Mouse (Mus musculus) CH12.LX (cell line): ENCODE results near the gene Isca2. TPM values are rescaled to one million over a fixed set of nuclear protein-coding genes. Genes with fewer than 3 reads are reported as not detected.

Experiments used
- DNase-seq: peaks from one replicate; pipeline ENCODE4 v3.0.0-alpha.2; 2013; ENCODE audit errors: extremely low read depth
- H3K27ac ChIP-seq: 2 replicates; pipeline ENCODE4 v1.5.1; 2012; ENCODE audit warnings: low read depth, mild to moderate bottlenecking, control low read depth, moderate library complexity; ENCODE audit not compliant: insufficient read depth
- H3K27me3 ChIP-seq: replicated peaks from 2 replicates; pipeline ENCODE3; 2012; ENCODE audit warnings: inconsistent platforms
- H3K36me3 ChIP-seq, 2 experiments: replicated peaks in 1 of 2; 2 replicates each; pipeline versions ENCODE3 to v1.6.1; 2012; ENCODE audit warnings: inconsistent platforms in 1 of 2, low read length in 1 of 2, mild to moderate bottlenecking in 1 of 2, mixed read lengths in 1 of 2, moderate library complexity in 1 of 2; ENCODE audit not compliant: control insufficient read depth in 1 of 2, insufficient read depth in 1 of 2
- H3K4me1 ChIP-seq, 2 experiments: 2 replicates each; pipeline ENCODE4 v1.6.1; 2012; ENCODE audit warnings: inconsistent platforms in 1 of 2, moderate library complexity in 1 of 2; ENCODE audit not compliant: insufficient read depth in 2 of 2, control insufficient read depth in 1 of 2
- H3K4me2 ChIP-seq: 2 replicates; pipeline ENCODE4 v1.6.1; 2012; ENCODE audit warnings: low read depth, mild to moderate bottlenecking, control low read depth; ENCODE audit not compliant: poor library complexity, insufficient read depth, severe bottlenecking
- H3K4me3 ChIP-seq, 3 experiments: fragments of 150-350 bp in 1 of 3; sonication (generic) in 1 of 3; replicated peaks in 1 of 3; 2 replicates each; pipeline versions ENCODE3 to v1.5.1; 2011 to 2012; ENCODE audit warnings: low read depth in 2 of 3, low read length in 2 of 3, mild to moderate bottlenecking in 2 of 3, moderate library complexity in 2 of 3, control low read depth in 1 of 3, improper control_type of control experiment in 1 of 3, inconsistent platforms in 1 of 3, mixed read lengths in 1 of 3; ENCODE audit not compliant: poor library complexity in 1 of 3
- H3K79me2 ChIP-seq: replicated peaks from 2 replicates; pipeline ENCODE4 v1.6.1; 2012; ENCODE audit warnings: mild to moderate bottlenecking, moderate library complexity; ENCODE audit not compliant: control insufficient read depth, poor library complexity, insufficient read depth, severe bottlenecking; ENCODE audit errors: extremely low read depth
- H3K9ac ChIP-seq: 2 replicates; pipeline ENCODE4 v1.6.1; 2012; ENCODE audit warnings: low read depth, mild to moderate bottlenecking, control low read depth, moderate library complexity; ENCODE audit not compliant: insufficient read depth
- H3K9me3 ChIP-seq: replicated peaks from 2 replicates; pipeline ENCODE3; 2012; ENCODE audit warnings: low read length, inconsistent platforms, mixed read lengths
- BHLHE40 ChIP-seq: IDR thresholded peaks from 2 replicates; pipeline ENCODE4 v1.6.1; 2011; ENCODE audit warnings: mild to moderate bottlenecking, low read depth, low read length, improper control_type of control experiment
- CHD1 ChIP-seq: IDR thresholded peaks from 2 replicates; pipeline ENCODE4 v1.6.1; 2012; ENCODE audit warnings: low read depth, low read length, improper control_type of control experiment, inconsistent platforms
- CHD2 ChIP-seq: IDR thresholded peaks from 2 replicates; pipeline ENCODE4 v1.6.1; 2011; ENCODE audit warnings: low read length, improper control_type of control experiment
- CTCF ChIP-seq, 2 experiments: IDR thresholded peaks in 1 of 2; conservative IDR thresholded peaks in 1 of 2; 2 replicates each; pipeline ENCODE4 v1.5.1; 2011 to 2012; ENCODE audit warnings: low read depth in 2 of 2, low read length in 2 of 2, improper control_type of control experiment in 1 of 2, inconsistent platforms in 1 of 2, mild to moderate bottlenecking in 1 of 2, moderate library complexity in 1 of 2
- E2F4 ChIP-seq: IDR thresholded peaks from 2 replicates; pipeline ENCODE4 v1.6.1; 2011; ENCODE audit warnings: low read depth, low read length, improper control_type of control experiment; ENCODE audit not compliant: insufficient replicate concordance
- ELF1 ChIP-seq: IDR thresholded peaks from 2 replicates; pipeline ENCODE4 v1.6.1; 2014; ENCODE audit warnings: low read depth, mild to moderate bottlenecking, inconsistent platforms, low read length, improper control_type of control experiment
- EP300 ChIP-seq: IDR thresholded peaks from 2 replicates; pipeline ENCODE4 v1.6.1; 2011; ENCODE audit warnings: low read length, improper control_type of control experiment
- ETS1 ChIP-seq: conservative IDR thresholded peaks from 2 replicates; pipeline ENCODE4 v1.6.1; 2012; ENCODE audit warnings: low read depth, mild to moderate bottlenecking, inconsistent platforms, low read length, improper control_type of control experiment, moderate library complexity
- GABPA ChIP-seq: IDR thresholded peaks from 2 replicates; pipeline ENCODE4 v1.6.1; 2012; ENCODE audit warnings: low read depth, low read length, improper control_type of control experiment, inconsistent platforms; ENCODE audit not compliant: insufficient replicate concordance
- HCFC1 ChIP-seq: IDR thresholded peaks from 2 replicates; pipeline ENCODE4 v1.6.1; 2012; ENCODE audit warnings: low read depth, mild to moderate bottlenecking, inconsistent platforms, low read length, improper control_type of control experiment
- IRF4 ChIP-seq: IDR thresholded peaks from 2 replicates; pipeline ENCODE4 v1.6.1; 2014; ENCODE audit warnings: low read depth, mild to moderate bottlenecking, inconsistent platforms, low read length, improper control_type of control experiment
- JUN ChIP-seq: IDR thresholded peaks from 2 replicates; pipeline ENCODE4 v1.6.1; 2011; ENCODE audit warnings: low read depth, mild to moderate bottlenecking, low read length, improper control_type of control experiment, moderate library complexity; ENCODE audit not compliant: insufficient read depth
- JUND ChIP-seq: conservative IDR thresholded peaks from 2 replicates; pipeline ENCODE4 v1.6.1; 2011; ENCODE audit warnings: low read depth, low read length, improper control_type of control experiment
- KAT2A ChIP-seq: IDR thresholded peaks from 2 replicates; pipeline ENCODE4 v1.6.1; 2012; ENCODE audit warnings: low read length, improper control_type of control experiment, inconsistent platforms; ENCODE audit not compliant: insufficient replicate concordance
- MAFK ChIP-seq: IDR thresholded peaks from 2 replicates; pipeline ENCODE4 v1.6.1; 2011; ENCODE audit warnings: low read length, improper control_type of control experiment; ENCODE audit not compliant: insufficient replicate concordance
- MAX ChIP-seq: IDR thresholded peaks from 2 replicates; pipeline ENCODE4 v1.6.1; 2011; ENCODE audit warnings: low read length, improper control_type of control experiment
- MAZ ChIP-seq: IDR thresholded peaks from 2 replicates; pipeline ENCODE4 v1.6.1; 2012; ENCODE audit warnings: low read depth, mild to moderate bottlenecking, inconsistent platforms, low read length, improper control_type of control experiment, moderate library complexity
- MEF2A ChIP-seq: IDR thresholded peaks from 2 replicates; pipeline ENCODE4 v1.6.1; 2014; ENCODE audit warnings: low read depth, mild to moderate bottlenecking, inconsistent platforms, low read length, improper control_type of control experiment, borderline replicate concordance
- MXI1 ChIP-seq: IDR thresholded peaks from 2 replicates; pipeline ENCODE4 v1.6.1; 2011; ENCODE audit warnings: mild to moderate bottlenecking, low read depth, low read length, improper control_type of control experiment
- MYC ChIP-seq: IDR thresholded peaks from 2 replicates; pipeline ENCODE4 v1.6.1; 2011; ENCODE audit warnings: low read depth, mild to moderate bottlenecking, improper control_type of control experiment, low read length
- NELFE ChIP-seq: IDR thresholded peaks from 2 replicates; pipeline ENCODE4 v1.6.1; 2011; ENCODE audit warnings: low read depth, low read length, improper control_type of control experiment
- NRF1 ChIP-seq: IDR thresholded peaks from 2 replicates; pipeline ENCODE4 v1.6.1; 2014; ENCODE audit warnings: low read depth, mild to moderate bottlenecking, inconsistent platforms, low read length, improper control_type of control experiment, moderate library complexity
- PAX5 ChIP-seq: IDR thresholded peaks from 2 replicates; pipeline ENCODE4 v1.6.1; 2012; ENCODE audit warnings: low read length, inconsistent platforms, mixed read lengths
- POLR2A ChIP-seq: IDR thresholded peaks from 2 replicates; pipeline ENCODE4 v1.6.1; 2011; ENCODE audit warnings: low read depth, mild to moderate bottlenecking, improper control_type of control experiment, low read length
- POLR2AphosphoS2 ChIP-seq: IDR thresholded peaks from 2 replicates; pipeline ENCODE4 v1.6.1; 2011; ENCODE audit warnings: low read depth, low read length, improper control_type of control experiment
- RAD21 ChIP-seq: IDR thresholded peaks from 2 replicates; pipeline ENCODE4 v1.6.1; 2011; ENCODE audit warnings: low read depth, mild to moderate bottlenecking, low read length, improper control_type of control experiment, moderate library complexity
- RCOR1 ChIP-seq: conservative IDR thresholded peaks from 2 replicates; pipeline ENCODE4 v1.6.1; 2012; ENCODE audit warnings: low read depth, mild to moderate bottlenecking, inconsistent platforms, low read length, improper control_type of control experiment
- SIN3A ChIP-seq: IDR thresholded peaks from 2 replicates; pipeline ENCODE4 v1.6.1; 2012; ENCODE audit warnings: low read length, improper control_type of control experiment, inconsistent platforms
- SMC3 ChIP-seq: IDR thresholded peaks from 2 replicates; pipeline ENCODE4 v1.6.1; 2011; ENCODE audit warnings: low read depth, low read length, improper control_type of control experiment
- TBP ChIP-seq: conservative IDR thresholded peaks from 2 replicates; pipeline ENCODE4 v1.6.1; 2011; ENCODE audit warnings: low read depth, low read length, improper control_type of control experiment
- TCF12 ChIP-seq: IDR thresholded peaks from 2 replicates; pipeline ENCODE4 v1.6.1; 2014; ENCODE audit warnings: low read depth, mild to moderate bottlenecking, inconsistent platforms, low read length, improper control_type of control experiment
- UBTF ChIP-seq: IDR thresholded peaks from 2 replicates; pipeline ENCODE4 v1.6.1; 2012; ENCODE audit warnings: low read depth, mild to moderate bottlenecking, inconsistent platforms, low read length, improper control_type of control experiment, moderate library complexity
- USF1 ChIP-seq: IDR thresholded peaks from 2 replicates; pipeline ENCODE4 v1.6.1; 2014; ENCODE audit warnings: low read depth, mild to moderate bottlenecking, inconsistent platforms, low read length, improper control_type of control experiment
- USF2 ChIP-seq: conservative IDR thresholded peaks from 2 replicates; pipeline ENCODE4 v1.6.1; 2011; ENCODE audit warnings: low read depth, low read length, improper control_type of control experiment
- ZC3H11A ChIP-seq: IDR thresholded peaks from 2 replicates; pipeline ENCODE4 v1.6.1; 2012; ENCODE audit warnings: low read depth, mild to moderate bottlenecking, inconsistent platforms, low read length, improper control_type of control experiment
- ZKSCAN1 ChIP-seq: IDR thresholded peaks from 2 replicates; pipeline ENCODE4 v1.6.1; 2012; ENCODE audit warnings: low read depth, inconsistent platforms, low read length, improper control_type of control experiment, borderline replicate concordance
- ZMIZ1 ChIP-seq: IDR thresholded peaks from 2 replicates; pipeline ENCODE4 v1.6.1; 2012; ENCODE audit warnings: low read depth, mild to moderate bottlenecking, inconsistent platforms, low read length, improper control_type of control experiment
- ZNF384 ChIP-seq: IDR thresholded peaks from 2 replicates; pipeline ENCODE4 v1.6.1; 2012; ENCODE audit warnings: low read depth, low read length, improper control_type of control experiment, inconsistent platforms
- dilution Hi-C: fragments of 300-500 bp; cut with MboI; formaldehyde crosslinking; loops from 2 replicates; pipeline ENCODE4 v1.14.3; 2020; ENCODE audit warnings: low sequenced_read_pairs; ENCODE audit not compliant: extremely low pct_unique_long_range_greater_than_20kb, extremely low pct_ligation_motif_present
- in situ Hi-C: fragments of 300-500 bp; cut with MboI; formaldehyde crosslinking; loops from 3 replicates; pipeline ENCODE4 v1.14.3; 2019; ENCODE audit warnings: low sequenced_read_pairs, low pct_ligation_motif_present, low pct_unique_long_range_greater_than_20kb, mixed read lengths
- polyA plus RNA-seq: library from polyadenylated mRNA; unstranded; fragments of >175 nt; gene quantifications from 2 replicates; pipeline ENCODE4 v1.2.1, GENCODE M21; 2012; ENCODE audit warnings: low read depth; ENCODE audit not compliant: insufficient read length
- total RNA-seq, 2 experiments: library from RNA; depleted of rRNA; stranded (reverse); fragments of 300-350 nt in 1 of 2; fragments of >200 nt in 1 of 2; gene quantifications; 2 replicates each; pipeline ENCODE4 v1.2.3; 2012 to 2014

Isca2 gene
- total and polyA plus RNA-seq, 3 experiments, result 55.1 to 90.4 (median 59.1) TPM

DNA sequence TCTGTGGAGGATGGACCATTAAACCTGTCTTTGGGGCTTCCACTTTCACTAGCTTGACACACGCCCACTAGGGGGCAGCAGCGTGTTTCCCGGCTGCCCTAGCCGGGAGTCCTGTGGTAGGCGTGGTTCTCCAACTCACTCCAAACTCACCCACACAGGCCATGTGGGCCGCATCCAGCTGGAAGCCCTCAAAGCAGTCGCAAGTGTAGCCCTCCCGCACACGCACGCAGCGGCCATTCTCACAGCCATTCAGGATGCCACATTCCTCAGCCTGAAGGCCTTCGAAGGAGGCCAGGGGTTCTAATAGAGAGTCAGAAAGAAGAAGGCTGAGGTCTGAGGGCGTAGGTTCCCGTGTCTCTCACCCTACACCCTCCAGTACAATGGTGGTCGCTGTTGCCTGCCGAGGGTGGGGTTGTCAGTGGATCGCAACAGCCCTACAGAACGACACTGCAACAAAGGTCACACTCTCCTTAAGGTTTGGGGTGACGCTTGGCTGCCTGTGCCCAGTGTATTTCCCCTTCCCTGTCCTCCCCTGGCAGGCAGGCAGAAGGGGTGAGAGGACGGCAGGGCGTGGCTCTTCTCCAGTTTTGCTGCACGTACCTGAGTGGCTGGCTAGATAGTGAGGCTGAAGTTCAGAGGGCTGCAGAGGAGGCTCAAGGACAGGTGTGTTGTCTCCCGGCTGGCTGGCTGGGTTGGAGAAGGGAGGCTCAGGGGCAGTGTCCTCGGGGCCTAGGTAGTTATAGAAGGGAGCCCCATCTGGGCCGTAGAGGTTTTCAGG, 11.7 kb downstream of the Isca2 start:
- H3K27me3 ChIP-seq, result no peaks in the 10 kb centered on the region
- H3K9me3 ChIP-seq, result no peaks in the 10 kb centered on the region
- no peak overlapping the region for H3K27ac ChIP-seq
- H3K4me1 ChIP-seq, result peaks cover 5 to 18% of the 10 kb centered on the region in 2 experiments
- no peak overlapping the region for H3K4me3 ChIP-seq
- H3K4me2 ChIP-seq, result peak overlapping the region; percentile 23; the same call in 1 of the 2 replicates
- TF ChIP-seq JUND, result no peak
- TF ChIP-seq RAD21, result peak; percentile 85
- peak; percentile 53; the same call in 1 of the 2 replicates for TF ChIP-seq SIN3A
- TF ChIP-seq ZNF384, result no peak
- no peak for TF ChIP-seq ZMIZ1
- no peak for TF ChIP-seq PAX5
- 0 out of 2 replicates have a peak, but pooled peaks have one; percentile 67 for TF ChIP-seq MYC
- TF ChIP-seq HCFC1, result peak; percentile 13; the same call in 1 of the 2 replicates
- TF ChIP-seq CHD2, result no peak
- no peak for TF ChIP-seq ETS1
- TF ChIP-seq RCOR1, result no peak
- no peak for TF ChIP-seq TBP
- peak; percentile 50; the same call in 1 of the 2 replicates for TF ChIP-seq MAZ
- TF ChIP-seq MXI1, result peak; percentile 77
- TF ChIP-seq BHLHE40, result no peak
- TF ChIP-seq SMC3, result peak; percentile 86
- TF ChIP-seq IRF4, result peak; percentile 65
- TF ChIP-seq MAFK, result no peak
- TF ChIP-seq USF2, result no peak
- no peak for TF ChIP-seq E2F4
- peak; percentile 28; the same call in 1 of the 2 replicates for TF ChIP-seq MEF2A
- no peak for TF ChIP-seq CHD1
- TF ChIP-seq ZKSCAN1, result no peak
- TF ChIP-seq USF1, result no peak
- TF ChIP-seq MAX, result peak; percentile 62; the same call in 1 of the 2 replicates
- TF ChIP-seq KAT2A, result no peak
- no peak for TF ChIP-seq POLR2AphosphoS2
- TF ChIP-seq EP300, result no peak
- no peak for TF ChIP-seq UBTF
- no peak; the same call in 1 of the 2 replicates for TF ChIP-seq NELFE
- TF ChIP-seq POLR2A, result no peak
- no peak for TF ChIP-seq JUN
- no peak for TF ChIP-seq ELF1
- TF ChIP-seq CTCF (conservative IDR thresholded peaks at IDR 0.05 in 1 of 2, IDR thresholded peaks at IDR 0.05 in 1 of 2; ENCODE audit: low read depth in 2 of 2, low read length in 2 of 2), result peak; percentile 81 to 96
- TF ChIP-seq NRF1, result no peak
- peak; percentile 19; the same call in 1 of the 2 replicates for TF ChIP-seq ZC3H11A
- peak; percentile 41; the same call in 1 of the 2 replicates for TF ChIP-seq TCF12
- TF ChIP-seq GABPA, result no peak
- peak; percentile 90 for DNase-seq
- no peaks in the 10 kb centered on the region for H3K36me3 ChIP-seq
- H3K9ac ChIP-seq, result no peak overlapping the region
- dilution Hi-C loops, result no loop called here
- in situ Hi-C loops, result no loop called here
- H3K79me2 ChIP-seq, result no peaks in the 10 kb centered on the region
